Mouse (Mus musculus) MN1 (cell line): ENCODE data around the gene Pcbd2.
"Not testable (repeated sequence)": the region's sequence is repeated elsewhere in the genome, so short reads cannot be mapped to it uniquely, and the experiment has no call there.

ENCODE experiments used
- DNase-seq: peaks from one replicate; pipeline ENCODE4 v3.0.0-alpha.2; 2016; ENCODE audit warnings: low spot score

The Pcbd2 gene

DNA sequence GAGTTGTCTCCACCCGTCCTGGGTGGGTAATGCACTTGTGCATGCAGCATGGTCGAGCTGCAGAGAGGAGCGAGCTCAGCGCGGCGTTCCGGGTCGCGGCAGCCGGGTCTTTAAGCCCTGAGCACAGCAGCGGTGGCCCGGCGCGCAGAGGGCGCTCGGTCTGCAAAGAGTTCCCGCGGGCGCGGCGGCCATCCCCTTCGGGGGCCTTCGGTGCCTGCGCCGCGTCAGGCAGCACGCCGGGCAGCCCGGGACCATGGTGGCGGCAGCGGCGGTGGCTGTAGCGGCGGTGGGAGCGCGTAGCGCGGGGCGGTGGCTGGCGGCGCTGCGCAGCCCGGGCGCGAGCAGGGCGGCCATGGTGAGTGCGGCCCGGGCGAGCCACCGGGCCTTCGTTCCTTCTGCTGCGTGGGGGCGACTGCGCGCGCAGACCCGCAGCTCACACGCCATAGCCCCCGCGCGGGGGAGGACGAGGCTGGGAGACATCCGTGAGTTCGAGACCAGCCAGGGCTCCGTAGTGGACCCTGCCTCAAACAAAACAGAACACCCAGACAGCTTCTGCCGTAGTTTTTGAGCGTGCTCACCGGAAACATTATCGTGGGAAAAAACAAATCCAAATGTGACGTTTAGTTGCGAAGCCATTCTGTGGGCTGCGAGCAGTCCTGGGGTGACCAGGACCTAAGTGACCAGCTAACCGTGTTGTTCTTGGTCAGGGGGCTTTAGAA lies at the start of gene Pcbd2:
TSS of gene Pcbd2 (plus strand) at position 249 of the 719 bp plus-strand sequence.
- DNase-seq, result peak; percentile 89

DNA sequence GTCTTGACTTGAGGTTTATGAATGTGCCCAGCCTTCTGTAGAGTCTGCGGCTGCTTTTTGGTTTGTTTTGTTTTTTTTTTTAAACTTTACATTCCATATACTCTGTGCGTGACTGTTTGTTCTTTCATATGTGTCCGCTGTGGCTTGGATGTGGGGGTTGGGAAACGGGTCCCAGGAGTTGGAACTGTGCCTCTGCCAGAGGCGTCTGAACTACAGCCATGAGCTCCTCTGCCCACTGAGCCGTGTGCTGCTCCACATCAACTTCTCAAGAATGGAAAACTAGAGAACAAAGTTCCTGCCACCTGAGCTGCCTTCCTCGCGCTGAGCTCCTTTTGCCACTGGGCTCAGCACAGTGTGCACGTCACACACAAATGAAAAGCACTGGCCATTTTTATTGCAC lies 45.0 kb upstream of the Pcbd2 start:
- DNase-seq, result no peak

DNA sequence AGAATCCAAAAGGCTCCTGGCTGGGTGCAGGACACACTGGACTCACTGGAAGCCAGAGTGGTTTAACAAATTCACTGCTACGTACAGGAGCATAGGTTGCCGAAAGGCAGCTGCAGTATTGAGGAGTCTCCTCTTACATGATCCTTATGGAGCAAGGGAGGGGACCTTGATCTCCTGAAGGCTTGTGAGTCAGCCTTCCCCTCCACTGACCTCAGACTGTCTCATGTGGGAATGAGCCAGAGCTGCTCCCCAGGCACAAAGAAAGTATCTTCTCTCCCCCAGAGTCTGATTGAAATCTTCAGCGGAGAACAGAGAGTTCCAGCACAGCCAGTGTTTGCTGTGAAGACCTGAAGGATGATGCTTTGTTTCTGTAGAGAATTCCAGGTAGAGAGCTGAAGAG lies 43.6 kb upstream of the Pcbd2 start:
- DNase-seq, result no peak

DNA sequence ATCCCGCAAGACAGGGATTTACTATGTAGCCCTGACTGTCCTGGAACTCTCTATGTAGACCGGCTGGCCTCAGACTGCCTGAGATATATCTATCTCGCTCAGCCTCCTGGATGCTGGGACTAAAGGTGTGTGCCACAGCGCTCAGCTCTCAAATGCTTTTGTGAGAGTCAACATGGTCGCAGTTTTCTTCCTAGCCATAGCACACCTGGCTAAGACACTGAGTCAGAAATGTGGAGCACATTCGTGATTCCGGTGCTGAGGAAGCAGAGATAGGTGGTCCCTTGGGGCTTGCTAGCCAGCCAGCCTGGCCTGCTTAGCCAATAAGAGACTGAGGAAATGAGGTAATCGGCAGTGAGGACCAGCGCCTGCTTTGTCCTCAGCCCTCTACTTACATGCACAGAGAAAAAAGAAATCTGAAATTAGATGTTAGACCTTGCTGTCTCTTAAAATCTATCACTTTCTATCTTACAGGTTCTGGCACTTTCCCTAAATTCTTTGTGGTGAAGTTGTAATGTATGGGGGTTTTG lies 41.0 kb upstream of the Pcbd2 start:
- peak; percentile 81 for DNase-seq

DNA sequence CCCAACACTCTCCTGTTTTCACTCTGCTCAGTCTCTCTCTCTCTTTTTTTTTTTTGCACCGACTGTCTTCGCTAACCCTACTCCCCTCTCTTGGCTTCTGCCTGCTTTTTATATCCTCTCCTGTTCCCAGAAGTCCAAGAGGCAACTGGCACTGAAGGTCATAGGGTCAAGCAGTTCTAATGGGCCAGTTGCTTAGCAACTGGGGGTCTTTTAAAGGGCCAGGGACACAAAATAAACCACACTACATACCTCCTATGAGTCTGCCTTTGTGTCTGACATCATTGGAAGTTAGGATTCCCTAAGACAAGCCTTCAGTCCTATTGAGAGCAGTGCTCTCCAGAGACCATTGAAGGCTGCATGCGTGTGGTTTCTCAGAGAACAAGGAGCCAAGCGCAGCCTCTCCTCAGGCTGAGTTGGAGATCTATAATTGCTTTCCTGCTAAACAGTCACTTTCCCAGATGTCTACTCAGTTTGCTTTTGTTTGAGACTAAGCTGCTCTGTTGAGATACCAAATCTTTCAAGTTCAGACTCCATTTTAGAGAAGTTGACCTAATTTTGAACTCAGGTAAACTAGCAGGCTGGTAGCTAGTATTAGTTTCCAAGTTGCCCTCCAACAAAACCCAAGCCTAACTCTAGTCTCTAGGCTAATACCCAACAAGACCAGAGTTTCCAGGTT lies 39.1 kb upstream of the Pcbd2 start:
- DNase-seq, result no peak

DNA sequence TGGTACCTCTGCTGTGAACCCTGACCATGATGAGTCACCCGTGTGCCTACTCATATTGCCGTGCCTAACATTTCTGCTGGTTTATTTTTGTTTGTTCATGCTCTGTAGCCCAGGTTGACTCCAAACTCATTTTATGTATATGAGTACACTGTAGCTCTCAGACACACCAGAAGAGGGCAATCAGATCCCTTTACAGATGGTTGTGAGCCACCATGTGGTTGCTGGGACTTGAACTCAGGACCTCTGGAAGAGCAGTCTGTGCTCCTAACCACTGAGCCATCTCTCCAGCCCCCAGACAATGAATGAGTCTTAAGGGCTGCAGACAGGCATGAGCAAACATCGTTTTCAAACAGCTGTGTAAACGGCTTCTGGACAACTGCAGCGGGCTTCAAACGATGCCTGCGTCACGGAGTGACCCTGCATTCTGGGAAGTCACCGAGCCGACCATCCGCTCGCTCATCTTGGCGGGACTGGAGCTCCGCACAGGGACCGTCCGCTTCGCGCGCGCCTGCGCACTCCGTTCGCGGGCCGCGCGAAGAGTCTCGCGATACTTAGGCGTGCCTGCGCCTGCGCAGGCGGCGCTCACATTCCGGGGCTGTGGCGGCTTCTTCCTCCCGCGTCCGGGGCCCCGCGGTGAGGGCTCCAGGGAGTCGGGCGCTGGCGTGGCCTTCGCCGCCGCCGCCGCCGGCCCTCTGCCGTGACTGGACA lies 34.5 kb upstream of the Pcbd2 start, which contains the start of gene B230219D22Rik:
TSS of gene B230219D22Rik (plus strand) at position 590 of the 708 bp plus-strand sequence.
- peak; percentile 98 for DNase-seq

DNA sequence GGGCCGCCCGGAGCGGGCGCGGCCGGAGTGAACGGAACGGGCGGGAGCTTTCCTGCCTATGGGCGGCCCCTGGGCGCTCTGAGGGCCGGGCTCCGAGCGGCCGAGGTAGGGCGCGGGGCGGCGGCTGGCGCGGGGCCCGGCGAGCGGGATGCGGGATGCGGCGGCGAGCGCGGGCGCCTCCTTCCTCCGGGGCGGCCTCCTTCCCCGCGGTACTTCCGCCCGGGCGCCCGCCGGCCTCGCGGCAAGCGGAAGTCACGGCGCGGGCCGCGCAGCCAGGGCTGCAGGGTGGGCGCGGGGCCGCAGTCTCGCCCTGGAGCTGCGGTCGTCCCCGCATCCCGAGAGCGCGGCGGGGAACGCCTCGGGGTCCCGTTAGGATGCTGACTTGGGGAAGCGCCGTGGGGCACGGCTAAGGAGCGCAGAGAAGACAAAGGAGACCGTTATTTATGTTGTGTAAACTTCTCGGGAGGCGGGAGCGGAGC lies 33.9 kb upstream of the Pcbd2 start:
- peak; percentile 57 for DNase-seq

DNA sequence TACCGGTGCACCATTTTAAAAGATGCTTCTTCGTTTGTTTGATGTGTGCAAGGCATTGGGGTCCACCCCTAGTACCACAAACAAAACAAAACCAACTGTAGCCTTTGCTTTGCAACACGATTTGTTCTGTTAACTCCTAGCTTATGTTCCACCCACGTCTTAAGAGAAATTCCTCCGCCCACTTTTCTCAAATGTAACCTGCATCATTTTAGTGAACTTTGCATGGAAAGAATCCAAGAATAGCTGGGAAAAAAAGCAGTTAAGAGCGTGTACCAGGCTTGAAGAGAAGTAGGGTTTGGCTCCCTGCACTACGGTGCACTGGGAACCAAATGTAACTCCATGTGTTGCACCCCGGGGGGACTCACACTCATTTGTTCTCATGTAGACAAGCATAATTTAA lies 33.1 kb upstream of the Pcbd2 start:
- peak; percentile 16 for DNase-seq

DNA sequence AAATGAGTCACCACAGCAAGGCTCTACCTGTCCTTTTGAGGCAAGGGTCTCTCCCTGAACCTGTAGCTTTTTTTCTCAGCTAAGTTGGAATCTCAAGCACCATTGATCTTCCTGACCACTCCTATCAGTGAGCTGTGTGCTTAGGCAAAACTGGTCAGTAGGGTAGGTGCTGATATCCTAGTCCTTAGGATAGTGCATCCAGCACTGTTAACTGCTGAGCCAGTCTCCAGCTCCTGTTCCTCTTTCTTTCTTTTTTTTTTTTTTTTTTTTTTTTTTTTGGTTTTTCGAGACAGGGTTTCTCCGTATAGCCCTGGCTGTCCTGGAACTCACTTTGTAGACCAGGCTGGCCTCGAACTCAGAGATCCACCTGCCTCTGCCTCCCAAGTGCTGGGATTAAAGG lies 31.2 kb upstream of the Pcbd2 start:
- not testable (repeated sequence) for DNase-seq

DNA sequence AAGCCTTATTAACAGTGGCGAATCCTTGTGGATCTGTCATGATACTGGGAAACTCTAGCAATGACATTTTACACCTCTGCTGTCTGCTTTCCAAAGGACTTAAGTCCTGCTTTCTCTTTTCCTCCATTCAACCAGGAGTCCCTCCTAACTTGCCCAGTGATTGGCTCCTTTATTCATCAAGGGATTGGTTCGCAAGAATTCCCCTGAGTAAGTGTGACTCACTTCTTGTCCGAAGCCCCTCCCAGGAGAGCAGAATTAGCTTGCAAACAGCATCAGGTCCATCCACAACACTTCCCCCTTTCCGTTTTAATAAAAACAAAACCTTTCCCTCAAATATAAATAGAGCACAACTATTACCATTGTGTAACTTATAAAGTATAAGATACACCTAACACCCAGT lies 22.9 kb upstream of the Pcbd2 start:
- peak; percentile 32 for DNase-seq

DNA sequence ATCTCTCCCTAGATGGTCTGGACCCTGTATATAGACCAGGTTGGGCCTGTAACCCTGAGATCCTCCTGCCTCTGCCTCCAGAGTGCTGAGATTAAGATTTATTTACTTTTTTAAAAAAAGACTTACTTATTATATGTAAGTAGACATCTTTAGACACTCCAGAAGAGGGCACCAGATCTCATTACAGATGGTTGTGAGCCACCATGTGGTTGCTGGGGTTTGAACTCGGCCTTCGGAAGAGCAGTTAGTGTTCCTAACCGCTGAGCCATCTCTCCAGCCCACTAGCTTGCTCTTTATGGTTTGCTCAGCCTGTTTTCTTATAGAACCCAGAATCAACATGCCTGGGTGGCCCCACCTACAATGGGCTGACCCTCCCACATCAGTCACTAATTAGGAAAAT lies 14.3 kb upstream of the Pcbd2 start:
- no peak for DNase-seq

DNA sequence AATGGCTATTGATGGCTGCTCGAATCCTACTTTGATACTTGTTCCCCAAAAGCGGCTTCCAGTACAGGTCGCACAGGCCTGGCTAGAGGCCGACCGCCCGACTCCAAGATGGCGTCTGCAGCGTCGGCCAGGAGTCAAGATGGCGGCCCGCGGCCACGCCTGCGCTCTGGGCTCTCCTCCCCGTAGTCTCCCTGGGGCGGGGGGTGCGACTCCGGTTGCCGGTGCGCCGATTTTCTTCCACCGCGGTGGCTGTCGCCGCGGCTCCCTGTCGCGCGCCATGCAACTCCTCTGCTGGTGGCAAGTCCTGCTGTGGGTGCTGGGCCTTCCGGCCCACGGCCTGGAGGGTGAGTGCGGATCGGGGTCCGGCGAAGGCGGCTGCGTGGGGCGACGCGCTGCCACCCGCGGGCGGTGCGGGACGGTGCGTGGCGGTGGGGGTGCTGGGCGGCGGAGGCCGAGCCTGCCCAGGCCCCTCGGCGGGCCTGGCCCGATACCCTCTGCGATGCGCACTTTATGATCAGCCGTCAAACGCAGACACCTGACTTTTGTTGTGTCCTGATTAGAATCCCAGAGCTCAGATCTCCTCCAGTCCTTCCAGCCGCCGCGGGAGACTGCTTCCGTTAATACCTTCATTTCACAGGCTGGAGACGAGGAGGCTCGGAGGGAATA lies 12.5 kb upstream of the Pcbd2 start, which contains the start of gene Txndc15:
TSS of gene Txndc15 (plus strand) at position 150 of the 666 bp plus-strand sequence.
- DNase-seq, result peak; percentile 92

DNA sequence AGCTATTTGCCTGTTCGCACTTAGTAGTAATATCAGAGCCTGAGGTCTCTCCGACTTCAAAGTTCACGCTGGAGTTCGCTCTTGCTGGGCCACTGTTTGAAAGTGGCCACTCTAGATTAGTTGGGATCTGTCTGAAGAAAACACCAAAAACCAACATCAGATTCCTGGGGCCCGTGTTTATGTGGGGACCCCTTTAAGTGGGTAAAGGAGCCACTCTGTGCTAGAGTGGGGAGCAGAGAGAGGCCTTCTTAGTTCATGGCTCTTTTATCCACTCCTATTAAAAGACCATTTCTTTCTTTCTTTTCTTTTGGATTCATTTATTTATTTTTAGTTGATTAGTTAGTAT lies 12.0 kb upstream of the Pcbd2 start:
- no peak for DNase-seq

DNA sequence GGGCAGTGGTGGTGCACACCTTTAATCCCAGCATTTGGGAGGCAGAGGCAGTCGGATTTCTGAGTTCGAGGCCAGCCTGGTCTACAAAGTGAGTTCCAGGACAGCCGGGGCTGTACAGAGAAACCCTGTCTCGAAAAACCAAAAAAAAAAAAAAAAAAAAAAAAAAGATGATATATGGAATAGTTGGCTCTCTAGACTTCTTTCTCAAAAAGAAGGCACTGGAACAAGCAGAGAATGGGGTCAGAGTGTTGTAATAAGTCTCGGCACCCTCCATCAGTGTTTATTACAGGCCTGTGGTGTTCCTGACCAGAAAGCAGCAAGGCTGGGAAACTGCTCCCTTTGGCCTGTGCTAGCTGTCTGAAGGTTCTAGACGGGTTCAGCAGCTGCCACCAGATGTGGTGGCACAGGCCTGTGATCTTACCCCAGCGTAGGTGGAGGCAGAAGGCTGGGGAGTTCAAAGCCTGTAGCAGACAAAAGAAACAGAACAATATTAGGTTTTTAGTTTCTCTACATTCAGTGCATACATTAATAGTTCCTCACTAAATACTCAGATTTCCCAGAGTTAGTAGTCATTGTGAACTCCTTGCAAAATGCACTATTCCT lies 11.2 kb upstream of the Pcbd2 start:
- no peak for DNase-seq

DNA sequence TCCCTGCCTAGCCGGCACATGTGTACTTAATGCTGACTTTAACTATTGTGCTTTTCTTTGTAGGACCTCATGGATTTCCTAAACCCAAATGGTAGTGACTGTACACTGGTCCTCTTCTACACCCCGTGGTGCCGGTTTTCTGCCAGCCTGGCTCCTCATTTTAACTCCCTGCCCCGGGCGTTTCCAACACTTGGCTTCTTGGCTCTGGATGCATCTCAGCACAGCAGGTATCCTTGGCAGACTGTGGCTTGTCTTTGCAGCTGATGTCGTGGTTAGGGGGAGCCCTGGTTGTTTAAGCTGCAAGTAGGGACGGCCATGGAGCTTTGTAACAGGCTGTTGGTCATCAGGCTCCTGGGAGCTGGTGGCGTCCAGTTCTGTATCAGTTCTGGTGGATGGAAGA lies 5.7 kb upstream of the Pcbd2 start:
- no peak for DNase-seq

DNA sequence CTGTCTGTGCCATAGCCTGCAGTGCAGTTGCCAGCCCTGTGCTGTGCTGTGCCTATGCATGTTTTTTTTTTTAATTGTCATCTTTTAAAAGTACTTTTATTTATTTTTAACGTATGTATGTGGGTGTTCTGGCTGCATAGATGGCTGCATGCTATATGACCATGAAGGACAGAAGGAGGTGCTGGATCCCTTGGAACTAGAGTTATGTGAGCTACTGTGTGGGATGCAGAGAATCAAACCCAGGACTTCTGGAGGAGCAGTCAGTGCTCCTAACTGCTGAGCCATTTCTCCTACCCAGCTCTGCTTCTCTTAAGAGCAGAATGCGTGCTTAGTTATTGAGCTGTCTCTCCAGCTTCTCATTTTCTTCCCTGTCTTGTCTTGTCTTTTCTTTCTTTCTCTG lies 5.2 kb upstream of the Pcbd2 start:
- no peak for DNase-seq

DNA sequence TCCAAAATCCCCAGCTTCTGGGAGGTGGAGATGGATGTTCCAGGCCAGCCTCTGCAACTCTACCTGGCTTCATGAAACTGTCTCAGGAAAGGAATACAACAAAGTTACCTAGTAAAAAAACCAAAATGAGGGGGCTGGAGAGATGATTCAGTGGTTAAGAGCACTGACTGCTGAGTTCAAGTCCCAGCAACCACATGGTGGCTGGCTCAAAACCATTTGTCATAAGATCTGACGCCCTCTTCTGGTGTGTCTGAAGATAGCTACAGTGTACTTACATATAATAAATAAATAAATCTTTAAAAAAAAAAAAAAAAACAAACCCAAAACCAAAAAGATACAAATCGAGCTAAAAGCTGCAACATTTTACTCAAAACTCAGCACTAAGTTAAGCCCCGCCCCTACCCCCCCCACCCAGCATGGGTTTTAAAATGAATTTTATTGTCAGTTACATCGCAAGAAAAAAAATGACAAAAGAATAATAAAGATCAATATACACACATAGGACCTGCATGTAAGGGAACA lies 509 bp upstream of the Pcbd2 start:
- no peak for DNase-seq

DNA sequence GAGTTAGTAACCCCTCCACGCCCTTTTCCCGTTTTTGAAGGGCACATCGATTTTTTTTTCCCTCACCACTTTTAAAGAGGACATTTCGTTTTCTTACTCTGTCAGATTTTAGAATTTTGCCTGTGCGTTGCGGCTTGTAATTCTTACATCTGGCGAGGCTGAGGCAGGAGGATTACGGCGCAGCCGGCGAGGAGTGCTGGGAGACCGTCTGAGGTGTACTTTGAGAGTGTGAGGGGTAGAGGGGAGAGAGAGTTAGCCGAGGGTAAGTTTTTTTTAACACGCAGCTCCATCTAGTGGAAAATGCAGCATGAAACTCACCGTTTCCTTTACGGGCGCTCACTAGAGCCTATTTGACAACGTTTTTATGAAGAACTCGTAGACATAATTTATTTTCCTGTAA lies 671 bp downstream of the Pcbd2 start:
- DNase-seq, result peak; percentile 88

DNA sequence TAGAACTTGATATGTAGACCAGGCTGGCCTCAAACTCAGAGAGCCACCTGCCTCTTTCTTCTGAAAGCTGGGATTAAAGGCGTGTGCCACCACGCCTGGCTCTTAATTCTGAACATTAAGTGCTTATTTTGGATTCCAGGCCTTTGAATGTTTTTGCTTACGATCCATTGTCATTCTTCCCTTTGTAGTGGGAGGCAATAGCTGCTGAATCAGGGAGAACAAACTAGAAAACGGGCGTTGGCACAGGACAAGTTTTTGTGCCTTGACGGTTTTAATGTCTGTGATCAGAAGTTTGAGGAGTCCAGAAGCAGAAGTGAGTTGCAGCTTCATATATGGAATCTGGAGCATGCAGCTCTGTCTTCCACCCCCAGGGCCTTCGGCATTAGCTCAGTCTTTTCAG lies 3.5 kb downstream of the Pcbd2 start:
- no peak for DNase-seq

DNA sequence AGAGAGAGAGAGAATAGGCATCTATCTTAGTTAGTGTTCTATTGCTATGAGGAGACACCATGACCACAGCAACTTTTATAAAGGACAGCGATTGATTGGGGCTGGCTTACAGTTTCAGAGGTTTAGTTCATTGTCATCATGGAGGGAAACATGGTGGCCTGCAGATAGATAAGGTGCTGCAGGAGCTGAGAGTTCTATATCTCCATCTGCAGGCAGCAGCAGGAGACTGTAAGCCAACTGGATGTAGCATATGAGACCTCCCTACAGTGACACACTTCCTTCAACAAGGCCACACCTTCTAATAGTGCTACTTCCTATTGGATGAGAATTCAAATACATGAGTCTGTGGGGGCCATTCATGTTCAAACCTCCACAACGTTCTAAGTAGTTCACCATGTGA lies 5.0 kb downstream of the Pcbd2 start:
- DNase-seq, result no peak
